Mouse (Mus musculus): ENCODE data around the gene 9430015G10Rik.

- TF ChIP-seq CTCF (conservative IDR thresholded peaks at IDR 0.05; ENCODE audit: low read length) (no peak), POU5F1 (IDR thresholded peaks at IDR 0.05; ENCODE audit: borderline replicate concordance, low read length) (no peak)
Measured at GRCm38 (mm10) chr4:156169129-156169528, 59.3 kb downstream of the 9430015G10Rik start.
